Mouse (Mus musculus): ENCODE data around the gene Aldoc. TPM values are rescaled to one million over a fixed set of nuclear protein-coding genes. Genes with fewer than 3 reads are reported as not detected.
A peak's percentile ranks its signal among the peaks of the same experiment; 100 is the strongest.

Aldoc gene
- polyA plus RNA-seq, 1 experiment = 43.5 TPM

DNA sequence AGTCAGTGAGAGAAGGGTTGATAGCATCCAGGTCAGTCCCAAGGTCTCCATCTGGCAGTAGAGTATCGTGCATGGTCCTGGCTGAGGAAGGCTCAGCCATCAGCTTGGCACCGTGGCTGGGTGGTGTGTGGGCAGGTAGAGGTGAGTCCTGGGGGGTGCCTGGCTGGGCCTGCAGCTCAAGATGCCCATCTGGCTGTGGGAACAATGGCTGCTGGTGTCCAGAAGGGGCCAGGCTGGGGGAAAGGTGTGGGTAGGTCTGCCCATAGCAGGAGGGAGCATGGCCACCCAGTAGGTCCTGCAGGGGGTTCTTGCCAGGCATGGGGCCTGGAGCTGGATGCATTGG lies 38.0 kb downstream of the Aldoc start:
- TF ChIP-seq CTCF (conservative IDR thresholded peaks at IDR 0.05; ENCODE audit: insufficient read depth, insufficient read length, low read depth, low read length) (no peak), POLR2A (IDR thresholded peaks at IDR 0.05; ENCODE audit: low read depth, low read length) (no peak)
- H3K36me3 ChIP-seq (ENCODE audit: control insufficient read depth, insufficient read depth, low read length) = no peaks in the 10 kb centered on the region
- H3K4me1 ChIP-seq (ENCODE audit: control insufficient read depth, insufficient read depth, low read length) = peaks cover 7% of the 10 kb centered on the region
- no peak overlapping the region for H3K27ac ChIP-seq (ENCODE audit: insufficient read depth, low read depth, low read length)
- H3K4me3 ChIP-seq (ENCODE audit: insufficient read depth, low read depth, low read length) = no peak overlapping the region
- no peaks in the 10 kb centered on the region for H3K27me3 ChIP-seq (replicated peaks; ENCODE audit: control insufficient read depth, insufficient read depth, low read length)
- 56% methylated on average over 2 of the region's 2 CpGs for WGBS
- DNase-seq = no peak

DNA sequence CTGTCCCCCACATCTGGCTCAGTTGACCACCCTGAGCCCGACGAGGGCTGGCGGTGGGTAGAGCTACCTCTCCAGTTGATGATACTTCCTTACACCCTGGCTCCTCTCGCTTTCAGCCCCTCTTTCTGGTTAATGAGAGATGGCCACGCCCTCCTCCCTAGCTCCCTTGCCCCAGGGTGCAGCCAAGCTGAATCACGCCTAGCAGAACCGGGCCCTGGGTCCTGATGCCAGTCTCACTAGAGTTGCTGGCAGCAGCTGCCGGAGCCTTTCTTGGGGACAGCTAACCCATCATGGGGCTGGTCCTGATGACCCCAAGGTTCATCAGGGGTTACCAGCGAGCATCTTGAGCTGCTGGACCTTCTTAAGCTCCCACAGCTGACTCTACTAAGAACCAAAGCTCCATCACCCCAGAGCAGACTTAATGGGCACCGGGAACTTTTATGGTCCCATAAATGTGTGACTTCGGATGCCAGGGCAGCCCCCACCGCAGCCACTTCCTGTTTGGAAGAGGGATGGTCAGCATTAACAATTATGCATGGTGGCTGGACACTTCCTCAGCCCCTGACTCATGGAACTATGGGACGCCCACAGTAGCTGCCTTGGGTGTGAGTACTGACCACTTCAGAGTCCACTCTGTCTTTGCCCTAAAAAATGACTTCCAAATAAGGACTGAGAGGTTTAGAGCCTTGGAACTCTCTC lies 40.7 kb downstream of the Aldoc start:
- H3K4me3 ChIP-seq (ENCODE audit: insufficient read depth, low read depth, low read length) = no peak overlapping the region
- WGBS = 33% methylated on average over 13 of the region's 13 CpGs
- H3K27me3 ChIP-seq (replicated peaks; ENCODE audit: control insufficient read depth, insufficient read depth, low read length) = no peaks in the 10 kb centered on the region
- peak; percentile 48 for DNase-seq
- no peak overlapping the region for H3K27ac ChIP-seq (ENCODE audit: insufficient read depth, low read depth, low read length)
- H3K4me1 ChIP-seq (ENCODE audit: control insufficient read depth, insufficient read depth, low read length) = peaks cover 7% of the 10 kb centered on the region
- TF ChIP-seq CTCF (conservative IDR thresholded peaks at IDR 0.05; ENCODE audit: insufficient read depth, insufficient read length, low read depth, low read length) (no peak), POLR2A (IDR thresholded peaks at IDR 0.05; ENCODE audit: low read depth, low read length) (no peak)
- no peaks in the 10 kb centered on the region for H3K36me3 ChIP-seq (ENCODE audit: control insufficient read depth, insufficient read depth, low read length)

DNA sequence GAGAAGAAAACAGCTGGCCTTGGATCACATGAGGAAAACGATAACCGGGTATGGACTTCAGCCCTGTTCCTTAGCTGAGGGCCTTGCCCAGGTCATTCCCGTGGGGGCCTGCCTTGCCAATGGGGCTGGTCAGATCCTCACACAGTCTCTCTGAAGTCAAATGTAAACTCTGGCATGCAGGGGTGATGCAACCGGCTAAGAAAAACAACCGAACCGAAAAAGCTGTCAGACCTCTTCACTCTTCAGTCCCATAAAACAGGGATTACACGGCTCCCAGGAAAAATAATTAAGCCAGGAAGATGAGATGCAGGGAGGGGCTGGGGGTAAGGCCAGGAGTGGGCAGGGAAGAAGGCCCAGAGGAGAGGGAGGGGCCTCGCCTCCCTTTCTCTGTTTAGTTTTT lies 41.3 kb downstream of the Aldoc start:
- whole genome bisulfite sequencing = 39% methylated on average over 8 of the region's 8 CpGs
- no peak for TF ChIP-seq CTCF (conservative IDR thresholded peaks at IDR 0.05; ENCODE audit: insufficient read depth, insufficient read length, low read depth, low read length)
- TF ChIP-seq POLR2A (IDR thresholded peaks at IDR 0.05; ENCODE audit: low read depth, low read length) = no peak
- H3K4me3 ChIP-seq (ENCODE audit: insufficient read depth, low read depth, low read length) = no peak overlapping the region
- H3K36me3 ChIP-seq (ENCODE audit: control insufficient read depth, insufficient read depth, low read length) = no peaks in the 10 kb centered on the region
- peak; percentile 53 for DNase-seq
- H3K4me1 ChIP-seq (ENCODE audit: control insufficient read depth, insufficient read depth, low read length) = peaks cover 7% of the 10 kb centered on the region
- no peak overlapping the region for H3K27ac ChIP-seq (ENCODE audit: insufficient read depth, low read depth, low read length)
- H3K27me3 ChIP-seq (replicated peaks; ENCODE audit: control insufficient read depth, insufficient read depth, low read length) = no peaks in the 10 kb centered on the region

DNA sequence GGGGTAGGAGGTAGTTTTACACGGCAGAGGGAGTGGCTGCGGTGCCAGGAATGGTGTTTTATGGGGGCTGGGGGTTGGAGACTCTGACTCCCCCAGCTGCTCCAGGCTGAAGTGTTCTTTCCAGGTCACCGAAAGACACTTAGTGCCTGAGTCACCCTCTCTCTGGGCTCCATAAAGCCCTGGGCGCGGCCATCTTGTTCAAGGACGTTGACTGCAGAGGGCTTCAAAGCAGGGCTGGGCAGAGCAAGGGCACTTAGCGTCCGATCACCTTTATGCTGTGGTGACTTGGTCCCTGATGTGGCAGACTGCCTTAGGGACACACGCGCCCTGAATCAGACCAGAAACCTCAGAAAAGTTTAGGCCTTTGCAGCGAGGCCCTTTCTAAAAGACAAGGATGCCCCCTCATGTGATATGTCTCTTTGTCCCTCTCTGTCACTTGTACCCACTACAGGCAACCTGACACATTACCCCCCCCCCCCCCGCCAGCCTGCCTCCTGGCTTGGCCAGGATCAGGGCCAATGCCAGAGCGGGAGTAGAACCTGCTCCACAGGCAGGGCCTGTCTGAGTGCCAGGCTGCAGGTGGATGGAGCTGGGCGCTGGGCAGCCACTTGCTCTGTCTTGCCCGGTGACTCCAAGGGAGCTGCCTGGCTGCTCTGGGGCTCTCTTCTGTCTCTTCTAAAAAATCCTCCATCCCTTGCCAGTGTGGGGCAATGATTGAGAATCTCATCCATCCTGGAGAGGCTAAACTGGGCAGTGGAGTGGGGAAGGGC lies 44.9 kb downstream of the Aldoc start:
- no peak for TF ChIP-seq CTCF (conservative IDR thresholded peaks at IDR 0.05; ENCODE audit: insufficient read depth, insufficient read length, low read depth, low read length)
- TF ChIP-seq POLR2A (IDR thresholded peaks at IDR 0.05; ENCODE audit: low read depth, low read length) = no peak
- peaks cover 7% of the 10 kb centered on the region for H3K4me1 ChIP-seq (ENCODE audit: control insufficient read depth, insufficient read depth, low read length)
- no peak for DNase-seq
- H3K27me3 ChIP-seq (replicated peaks; ENCODE audit: control insufficient read depth, insufficient read depth, low read length) = no peaks in the 10 kb centered on the region
- WGBS = 87% methylated on average over 15 of the region's 15 CpGs
- no peak overlapping the region for H3K27ac ChIP-seq (ENCODE audit: insufficient read depth, low read depth, low read length)
- no peak overlapping the region for H3K4me3 ChIP-seq (ENCODE audit: insufficient read depth, low read depth, low read length)
- H3K36me3 ChIP-seq (ENCODE audit: control insufficient read depth, insufficient read depth, low read length) = no peaks in the 10 kb centered on the region

DNA sequence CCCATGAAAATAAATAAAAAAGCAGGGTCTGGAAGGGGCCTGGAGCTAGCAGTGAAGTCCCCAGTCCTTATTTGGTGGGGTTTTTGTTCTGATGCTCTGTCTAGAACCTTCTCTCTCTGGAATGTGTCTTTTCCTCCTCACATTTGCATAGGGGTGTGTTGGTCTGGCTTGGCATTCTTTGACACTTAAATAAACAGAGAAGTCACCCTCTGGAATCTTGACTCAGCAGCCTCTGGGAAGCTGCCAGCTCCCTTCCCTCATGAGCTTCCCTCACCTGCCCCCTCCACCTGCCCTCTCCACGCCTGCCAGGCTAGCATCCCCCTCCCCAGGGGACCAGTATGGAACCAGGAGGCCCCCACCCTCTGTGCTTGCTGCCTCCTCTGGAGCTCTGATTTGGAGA lies 47.6 kb downstream of the Aldoc start:
- no peak for DNase-seq
- TF ChIP-seq POLR2A (IDR thresholded peaks at IDR 0.05; ENCODE audit: low read depth, low read length) (no peak), CTCF (conservative IDR thresholded peaks at IDR 0.05; ENCODE audit: insufficient read depth, insufficient read length, low read depth, low read length) (no peak)
- Histone ChIP-seq H3K4me3 (ENCODE audit: insufficient read depth, low read depth, low read length) (no peak overlapping the region), H3K4me1 (ENCODE audit: control insufficient read depth, insufficient read depth, low read length) (no peaks in the 10 kb centered on the region), H3K27me3 (replicated peaks; ENCODE audit: control insufficient read depth, insufficient read depth, low read length) (no peaks in the 10 kb centered on the region), H3K36me3 (ENCODE audit: control insufficient read depth, insufficient read depth, low read length) (no peaks in the 10 kb centered on the region), H3K27ac (ENCODE audit: insufficient read depth, low read depth, low read length) (no peak overlapping the region)
- WGBS = 75% methylated on average over 1 of the region's 1 CpGs

DNA sequence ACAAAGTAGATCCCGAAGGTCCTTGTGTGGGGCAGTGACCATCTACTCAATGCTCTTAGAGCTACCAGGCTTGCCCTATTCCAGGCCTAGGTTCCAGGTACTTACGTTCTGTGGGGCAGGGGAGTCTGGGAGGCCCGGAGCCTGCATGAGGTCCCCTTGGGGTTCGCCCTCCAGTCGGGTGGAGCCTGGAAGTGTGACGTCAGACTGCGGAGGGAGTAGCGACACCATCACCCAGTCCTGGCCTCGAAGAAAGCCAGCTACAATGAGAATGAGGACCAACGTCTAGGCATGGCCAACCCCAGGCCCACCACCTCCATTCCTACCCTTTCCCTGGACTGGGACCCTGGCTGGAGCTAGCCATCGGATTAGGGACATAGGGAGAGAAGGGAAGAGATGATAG lies 48.9 kb downstream of the Aldoc start:
- 96% methylated on average over 11 of the region's 11 CpGs for WGBS
- no peak for TF ChIP-seq POLR2A (IDR thresholded peaks at IDR 0.05; ENCODE audit: low read depth, low read length)
- no peak for TF ChIP-seq CTCF (conservative IDR thresholded peaks at IDR 0.05; ENCODE audit: insufficient read depth, insufficient read length, low read depth, low read length)
- Histone ChIP-seq H3K4me1 (ENCODE audit: control insufficient read depth, insufficient read depth, low read length) (no peaks in the 10 kb centered on the region), H3K4me3 (ENCODE audit: insufficient read depth, low read depth, low read length) (no peak overlapping the region), H3K27me3 (replicated peaks; ENCODE audit: control insufficient read depth, insufficient read depth, low read length) (no peaks in the 10 kb centered on the region), H3K27ac (ENCODE audit: insufficient read depth, low read depth, low read length) (no peak overlapping the region), H3K36me3 (ENCODE audit: control insufficient read depth, insufficient read depth, low read length) (no peaks in the 10 kb centered on the region)
- DNase-seq = no peak

DNA sequence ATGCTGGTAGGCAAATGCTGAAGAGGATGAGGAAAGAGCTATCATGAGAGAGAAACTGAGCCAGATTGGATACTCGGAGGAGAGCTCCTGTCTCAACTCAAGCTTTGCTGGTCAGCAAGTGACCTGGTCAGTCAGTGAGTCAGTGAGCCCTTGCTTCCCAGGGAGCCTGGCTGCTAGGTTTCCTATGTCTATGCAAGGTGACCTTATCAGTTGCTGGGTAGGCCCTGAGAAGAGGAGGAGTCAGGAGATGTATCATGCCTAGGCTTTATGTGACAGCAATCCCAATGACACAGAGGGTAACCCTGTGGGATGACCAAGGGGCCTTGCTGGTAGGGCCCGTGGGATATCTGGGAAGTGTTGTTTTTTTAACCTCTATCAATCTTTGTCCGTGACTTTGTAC lies 49.4 kb downstream of the Aldoc start:
- DNase-seq = no peak
- Histone ChIP-seq H3K4me3 (ENCODE audit: insufficient read depth, low read depth, low read length) (no peak overlapping the region), H3K36me3 (ENCODE audit: control insufficient read depth, insufficient read depth, low read length) (no peaks in the 10 kb centered on the region), H3K4me1 (ENCODE audit: control insufficient read depth, insufficient read depth, low read length) (no peaks in the 10 kb centered on the region), H3K27ac (ENCODE audit: insufficient read depth, low read depth, low read length) (no peak overlapping the region), H3K27me3 (replicated peaks; ENCODE audit: control insufficient read depth, insufficient read depth, low read length) (no peaks in the 10 kb centered on the region)
- no peak for TF ChIP-seq POLR2A (IDR thresholded peaks at IDR 0.05; ENCODE audit: low read depth, low read length)
- no peak for TF ChIP-seq CTCF (conservative IDR thresholded peaks at IDR 0.05; ENCODE audit: insufficient read depth, insufficient read length, low read depth, low read length)
- WGBS = 62% methylated on average over 3 of the region's 3 CpGs
